Mouse (Mus musculus) hindbrain, embryonic 11.5 days (tissue): ENCODE results near the gene Aip. TPM values are rescaled to one million over a fixed set of nuclear protein-coding genes. Genes with fewer than 3 reads are reported as not detected.

Source experiments
- ATAC-seq: fragments of 200-750 bp; cut with Nextera tagmentation; 2 replicates; pipeline ENCODE4 v1.8.0; 2017; ENCODE audit warnings: mild to moderate bottlenecking, moderate TSS enrichment, moderate library complexity; ENCODE audit not compliant: low FRiP score
- DNase-seq: peaks from one replicate; pipeline ENCODE4 v3.0.0-alpha.2; 2015; ENCODE audit warnings: low spot score
- H3K27ac ChIP-seq: fragments of 300-500 bp; sonication (generic); 2 replicates; pipeline ENCODE4 v1.5.1; 2014; ENCODE audit warnings: mild to moderate bottlenecking, low read depth, low read length
- H3K27me3 ChIP-seq: fragments of 300-500 bp; sonication (generic); 2 replicates; pipeline ENCODE4 v1.6.1; 2014; ENCODE audit warnings: mild to moderate bottlenecking, low read length, moderate library complexity, mixed read lengths; ENCODE audit not compliant: control insufficient read depth, insufficient read depth
- H3K36me3 ChIP-seq: fragments of 300-500 bp; sonication (generic); 2 replicates; pipeline ENCODE4 v1.6.1; 2014; ENCODE audit warnings: mild to moderate bottlenecking, low read length, moderate library complexity, mixed read lengths; ENCODE audit not compliant: control insufficient read depth, insufficient read depth
- H3K4me1 ChIP-seq: fragments of 300-500 bp; sonication (generic); replicated peaks from 2 replicates; pipeline ENCODE4 v1.6.1; 2014; ENCODE audit warnings: low read length, mixed read lengths; ENCODE audit not compliant: control insufficient read depth, insufficient read depth
- H3K4me2 ChIP-seq: fragments of 300-500 bp; sonication (generic); replicated peaks from 2 replicates; pipeline ENCODE4 v1.6.1; 2014; ENCODE audit warnings: mild to moderate bottlenecking, low read depth, low read length
- H3K4me3 ChIP-seq: fragments of 300-500 bp; sonication (generic); 2 replicates; pipeline ENCODE4 v1.5.1; 2014; ENCODE audit warnings: low read depth, low read length
- H3K9ac ChIP-seq: fragments of 300-500 bp; sonication (generic); 2 replicates; pipeline ENCODE4 v1.6.1; 2014; ENCODE audit warnings: low read depth, low read length
- H3K9me3 ChIP-seq: fragments of 300-500 bp; sonication (generic); 2 replicates; pipeline ENCODE4 v1.6.1; 2016; ENCODE audit warnings: low read length; ENCODE audit not compliant: control insufficient read depth
- WGBS: fragments of 180-500 bp; shearing (Covaris S2); extraction: QIAGEN DNeasy Blood & Tissue Kit; methylation state at CpG from one replicate; pipeline ENCODE4 v1.1.7; 2014; 5-methylcytosine and 5-hydroxymethylcytosine counted together
- polyA plus RNA-seq: library from polyadenylated mRNA; unstranded; fragments of >200 nt; fragmentation: Nextera tagmentation; extraction: Ambion mirVana; gene quantifications from 2 replicates; pipeline ENCODE4 v1.2.1, GENCODE M21; 2014

Gene Aip
- polyA plus RNA-seq, 1 experiment from 2014 or later = 67.4 TPM

GRCm38 (mm10) chr19:4115144-4115543, 10.5 kb downstream of the Aip start:
- 0 out of 2 replicates have a peak, but pooled peaks cover 2% of the 10 kb centered on the region for H3K36me3 ChIP-seq
- no peak overlapping the region for H3K4me3 ChIP-seq
- H3K4me1 ChIP-seq = no peaks in the 10 kb centered on the region
- H3K9me3 ChIP-seq = no peaks in the 10 kb centered on the region
- no peak overlapping the region for H3K27ac ChIP-seq
- no peaks in the 10 kb centered on the region for H3K27me3 ChIP-seq
- no peak for ATAC-seq
- no peak overlapping the region for H3K4me2 ChIP-seq
- no peak for DNase-seq
- H3K9ac ChIP-seq = no peak overlapping the region
- WGBS = 97% methylated on average over 10 of the region's 10 CpGs

GRCm38 (mm10) chr19:4114551-4114950, 11.1 kb downstream of the Aip start:
- no peaks in the 10 kb centered on the region for H3K27me3 ChIP-seq
- H3K9ac ChIP-seq = no peak overlapping the region
- no peak overlapping the region for H3K27ac ChIP-seq
- no peak for ATAC-seq
- H3K4me1 ChIP-seq = no peaks in the 10 kb centered on the region
- 92% methylated on average over 10 of the region's 10 CpGs for WGBS
- no peaks in the 10 kb centered on the region for H3K9me3 ChIP-seq
- H3K4me2 ChIP-seq = no peak overlapping the region
- H3K36me3 ChIP-seq = 0 out of 2 replicates have a peak, but pooled peaks cover 2% of the 10 kb centered on the region
- no peak for DNase-seq
- no peak overlapping the region for H3K4me3 ChIP-seq

GRCm38 (mm10) chr19:4113806-4114230, 11.8 kb downstream of the Aip start:
- no peak overlapping the region for H3K4me3 ChIP-seq
- ATAC-seq = no peak
- no peak overlapping the region for H3K27ac ChIP-seq
- H3K9ac ChIP-seq = no peak overlapping the region
- no peak for DNase-seq
- 0 out of 2 replicates have a peak, but pooled peaks cover 2% of the 10 kb centered on the region for H3K36me3 ChIP-seq
- no peaks in the 10 kb centered on the region for H3K4me1 ChIP-seq
- no peaks in the 10 kb centered on the region for H3K9me3 ChIP-seq
- no peak overlapping the region for H3K4me2 ChIP-seq
- 62% methylated on average over 5 of the region's 5 CpGs for WGBS
- H3K27me3 ChIP-seq = no peaks in the 10 kb centered on the region

- ATAC-seq = no peak
- H3K27me3 ChIP-seq = no peaks in the 10 kb centered on the region
- 0 out of 2 replicates have a peak, but pooled peaks cover 2% of the 10 kb centered on the region for H3K36me3 ChIP-seq
- no peaks in the 10 kb centered on the region for H3K9me3 ChIP-seq
- no peak overlapping the region for H3K4me2 ChIP-seq
- H3K9ac ChIP-seq = no peak overlapping the region
- no peaks in the 10 kb centered on the region for H3K4me1 ChIP-seq
- WGBS = 88% methylated on average over 13 of the region's 13 CpGs
- no peak for DNase-seq
- H3K27ac ChIP-seq = no peak overlapping the region
- no peak overlapping the region for H3K4me3 ChIP-seq
Observed at GRCm38 (mm10) chr19:4113186-4113805, 12.4 kb downstream of the Aip start.

GRCm38 (mm10) chr19:4112063-4112960, 13.3 kb downstream of the Aip start:
- Histone ChIP-seq H3K4me2 (no peak overlapping the region), H3K4me3 (no peak overlapping the region), H3K27me3 (no peaks in the 10 kb centered on the region), H3K9ac (no peak overlapping the region), H3K36me3 (0 out of 2 replicates have a peak, but pooled peaks cover 2% of the 10 kb centered on the region), H3K9me3 (no peaks in the 10 kb centered on the region), H3K4me1 (no peaks in the 10 kb centered on the region), H3K27ac (no peak overlapping the region)
- DNase-seq (no peak), ATAC-seq (no peak)
- WGBS = 92% methylated on average over 26 of the region's 26 CpGs

- H3K4me1 ChIP-seq = no peaks in the 10 kb centered on the region
- DNase-seq (no peak), ATAC-seq (no peak)
- H3K27ac ChIP-seq = no peak overlapping the region
- no peaks in the 10 kb centered on the region for H3K27me3 ChIP-seq
- H3K4me3 ChIP-seq = no peak overlapping the region
- no peaks in the 10 kb centered on the region for H3K9me3 ChIP-seq
- WGBS = 84% methylated on average over 9 of the region's 9 CpGs
- H3K4me2 ChIP-seq = no peak overlapping the region
- H3K9ac ChIP-seq = no peak overlapping the region
- H3K36me3 ChIP-seq = no peaks in the 10 kb centered on the region
Observed at GRCm38 (mm10) chr19:4108535-4108934, 17.1 kb downstream of the Aip start.

GRCm38 (mm10) chr19:4106654-4107053, 19.0 kb downstream of the Aip start:
- DNase-seq (no peak), ATAC-seq (no peak)
- no peak overlapping the region for H3K4me3 ChIP-seq
- H3K9ac ChIP-seq = no peak overlapping the region
- no peak overlapping the region for H3K27ac ChIP-seq
- no peak overlapping the region for H3K4me2 ChIP-seq
- no peaks in the 10 kb centered on the region for H3K4me1 ChIP-seq
- H3K9me3 ChIP-seq = no peaks in the 10 kb centered on the region
- WGBS = 89% methylated on average over 14 of the region's 14 CpGs
- H3K27me3 ChIP-seq = peaks cover 7% of the 10 kb centered on the region
- H3K36me3 ChIP-seq = no peaks in the 10 kb centered on the region

- DNase-seq = no peak
- peaks cover 21% of the 10 kb centered on the region for H3K27me3 ChIP-seq
- H3K4me3 ChIP-seq = no peak overlapping the region
- no peak for ATAC-seq
- H3K9ac ChIP-seq = no peak overlapping the region
- no peaks in the 10 kb centered on the region for H3K9me3 ChIP-seq
- H3K4me2 ChIP-seq = no peak overlapping the region
- H3K4me1 ChIP-seq = peaks cover 10% of the 10 kb centered on the region
- no peaks in the 10 kb centered on the region for H3K36me3 ChIP-seq
- H3K27ac ChIP-seq = no peak overlapping the region
- 86% methylated on average over 16 of the region's 16 CpGs for WGBS
Observed at GRCm38 (mm10) chr19:4104675-4105194, 20.9 kb downstream of the Aip start.
